Mouse (Mus musculus) olfactory bulb, adult 2 months (tissue): ENCODE data around the gene Nt5c2.

ENCODE experiments used
- CTCF ChIP-seq: fragments of 200-500 bp; IDR thresholded peaks from 2 replicates; pipeline ENCODE4 v1.5.1; 2012; ENCODE audit warnings: low read depth, mild to moderate bottlenecking, low read length, moderate library complexity; ENCODE audit not compliant: insufficient read depth
- POLR2A ChIP-seq: fragments of 200-500 bp; IDR thresholded peaks from 2 replicates; pipeline ENCODE4 v1.6.1; 2012; ENCODE audit warnings: mild to moderate bottlenecking, low read depth, low read length, moderate library complexity; ENCODE audit not compliant: insufficient read depth

DNA sequence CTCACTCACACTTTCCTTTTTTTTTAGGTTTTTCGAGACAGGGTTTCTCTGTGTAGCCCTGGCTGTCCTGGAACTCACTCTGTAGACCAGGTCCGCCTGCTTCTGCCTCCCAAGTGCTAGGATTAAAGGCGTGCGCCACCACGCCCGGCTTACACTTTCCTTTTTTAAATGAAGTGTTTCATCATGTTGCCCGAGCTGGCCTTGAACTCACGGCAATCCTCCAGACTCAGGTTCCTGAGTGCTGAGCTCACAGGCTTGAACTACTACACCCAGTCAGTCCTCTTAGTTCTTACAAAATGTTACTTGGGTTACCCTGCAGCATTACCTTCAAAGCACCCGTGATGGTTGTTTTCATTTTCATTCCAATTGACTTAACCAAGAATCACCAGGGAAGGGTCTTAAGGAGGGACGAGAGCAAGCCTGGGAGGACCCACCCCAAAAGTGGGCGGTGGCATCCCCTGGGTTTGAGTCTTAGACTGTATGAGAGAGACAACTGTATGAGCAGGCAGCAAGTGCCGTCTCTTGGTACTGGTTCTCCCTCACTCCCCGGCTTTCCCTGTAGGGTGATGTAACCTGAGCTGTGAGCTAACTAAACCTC, 32.4 kb upstream of the Nt5c2 start:
- TF ChIP-seq CTCF, result no peak
- TF ChIP-seq POLR2A, result no peak
